Comparison of ENCODE assay signal across 17 mouse cellular contexts in genomic region chr13:89881281-89881680, GRCm38 (mm10).
DNase-seq lines count a peak whose midpoint lies in the region; ATAC-seq and TF ChIP-seq lines count a peak whose summit lies in the region.
"Had no signal": no experiment of that assay in that cellular context is flagged by ENCODE, and none has a peak within 500 bp of the region (broad histone marks: within the 10 kb centered on the region; RNA-seq: fewer than 3 reads in every experiment).

No protein-coding gene starts in this region.

- no peak overlapping the region for H3K4me3 ChIP-seq in hindbrain, embryonic 12.5 days
- H3K4me3 ChIP-seq in hindbrain, embryonic 11.5 days (ENCODE audit: low read depth, low read length): no peak overlapping the region
- no peak overlapping the region for H3K4me3 ChIP-seq in forebrain, embryonic 16.5 days (replicated peaks; ENCODE audit: low read length)
- H3K4me3 ChIP-seq in lung, adult 2 months (replicated peaks; ENCODE audit: extremely low read depth, low read depth, low read length): no peak overlapping the region
- H3K4me3 ChIP-seq: embryonic facial prominence, embryonic 13.5 days; liver, embryonic 12.5 days; neural tube, embryonic 13.5 days had no signal

- no peak for TF ChIP-seq CTCF in lung, adult 2 months (IDR thresholded peaks at IDR 0.05; ENCODE audit: insufficient read depth, low read length)

- H3K27ac ChIP-seq in hindbrain, embryonic 12.5 days: no peak overlapping the region
- no peak overlapping the region for H3K27ac ChIP-seq in hindbrain, embryonic 11.5 days (ENCODE audit: low read depth, low read length)
- H3K27ac ChIP-seq in forebrain, embryonic 16.5 days (ENCODE audit: low read length): peak overlapping the region; percentile 61
- H3K27ac ChIP-seq: embryonic facial prominence, embryonic 13.5 days; liver, embryonic 12.5 days; neural tube, embryonic 13.5 days had no signal

- 52% methylated on average over 2 of the region's 2 CpGs for WGBS in hindbrain, embryonic 12.5 days
- 62% methylated on average over 2 of the region's 2 CpGs for whole genome bisulfite sequencing in hindbrain, embryonic 11.5 days
- WGBS in forebrain, embryonic 16.5 days: 9% methylated on average over 2 of the region's 2 CpGs
- WGBS in lung, adult 2 months: 56% methylated on average over 2 of the region's 2 CpGs

- no peak for TF ChIP-seq POLR2A in lung, adult 2 months (IDR thresholded peaks at IDR 0.05; ENCODE audit: borderline replicate concordance, extremely low read depth, low read depth, low read length)

- peak; percentile 26; the same call in 1 of the 2 replicates for ATAC-seq in hindbrain, embryonic 12.5 days (ENCODE audit: low FRiP score)
- no peak for ATAC-seq in hindbrain, embryonic 11.5 days (ENCODE audit: low FRiP score)
- ATAC-seq in forebrain, embryonic 16.5 days: peak; percentile 85
- ATAC-seq: liver, embryonic 12.5 days had no signal

- no peaks in the 10 kb centered on the region for H3K4me1 ChIP-seq in hindbrain, embryonic 12.5 days
- no peaks in the 10 kb centered on the region for H3K4me1 ChIP-seq in hindbrain, embryonic 11.5 days (replicated peaks; ENCODE audit: control insufficient read depth, insufficient read depth, low read length)
- H3K4me1 ChIP-seq in forebrain, embryonic 16.5 days (replicated peaks; ENCODE audit: control insufficient read depth, insufficient read depth, low read length): peaks cover 12% of the 10 kb centered on the region
- no peaks in the 10 kb centered on the region for H3K4me1 ChIP-seq in lung, adult 2 months (ENCODE audit: control insufficient read depth, insufficient read depth, low read length)
- H3K4me1 ChIP-seq: embryonic facial prominence, embryonic 13.5 days; liver, embryonic 12.5 days had no signal

- no peaks in the 10 kb centered on the region for H3K36me3 ChIP-seq in hindbrain, embryonic 12.5 days
- no peaks in the 10 kb centered on the region for H3K36me3 ChIP-seq in hindbrain, embryonic 11.5 days (ENCODE audit: control insufficient read depth, insufficient read depth, low read length)
- no peaks in the 10 kb centered on the region for H3K36me3 ChIP-seq in forebrain, embryonic 16.5 days (ENCODE audit: control insufficient read depth, insufficient read depth)
- H3K36me3 ChIP-seq: embryonic facial prominence, embryonic 13.5 days; liver, embryonic 12.5 days; neural tube, embryonic 13.5 days had no signal

- no peaks in the 10 kb centered on the region for H3K27me3 ChIP-seq in hindbrain, embryonic 12.5 days
- H3K27me3 ChIP-seq in hindbrain, embryonic 11.5 days (ENCODE audit: control insufficient read depth, insufficient read depth, low read length): no peaks in the 10 kb centered on the region
- no peaks in the 10 kb centered on the region for H3K27me3 ChIP-seq in forebrain, embryonic 16.5 days (replicated peaks; ENCODE audit: control insufficient read depth, insufficient read depth, low read length)
- H3K27me3 ChIP-seq: embryonic facial prominence, embryonic 13.5 days; liver, embryonic 12.5 days; neural tube, embryonic 13.5 days had no signal

- H3K4me2 ChIP-seq in hindbrain, embryonic 12.5 days (replicated peaks): no peak overlapping the region
- H3K4me2 ChIP-seq in hindbrain, embryonic 11.5 days (replicated peaks; ENCODE audit: low read depth, low read length): no peak overlapping the region
- no peak overlapping the region for H3K4me2 ChIP-seq in forebrain, embryonic 16.5 days (ENCODE audit: low read length)
- H3K4me2 ChIP-seq: embryonic facial prominence, embryonic 13.5 days; liver, embryonic 12.5 days; neural tube, embryonic 13.5 days had no signal

- no peak overlapping the region for H3K9ac ChIP-seq in hindbrain, embryonic 12.5 days
- no peak overlapping the region for H3K9ac ChIP-seq in hindbrain, embryonic 11.5 days (ENCODE audit: low read depth, low read length)
- H3K9ac ChIP-seq in forebrain, embryonic 16.5 days (replicated peaks; ENCODE audit: low read depth, low read length): no peak overlapping the region
- H3K9ac ChIP-seq: embryonic facial prominence, embryonic 13.5 days; liver, embryonic 12.5 days; neural tube, embryonic 13.5 days had no signal

- H3K9me3 ChIP-seq in hindbrain, embryonic 12.5 days (replicated peaks): no peaks in the 10 kb centered on the region
- no peaks in the 10 kb centered on the region for H3K9me3 ChIP-seq in hindbrain, embryonic 11.5 days (ENCODE audit: control insufficient read depth, low read length)
- H3K9me3 ChIP-seq in forebrain, embryonic 16.5 days (ENCODE audit: control insufficient read depth, low read length): no peaks in the 10 kb centered on the region
- H3K9me3 ChIP-seq: embryonic facial prominence, embryonic 13.5 days; liver, embryonic 12.5 days; neural tube, embryonic 13.5 days had no signal

- no peak for DNase-seq in hindbrain, embryonic 11.5 days (ENCODE audit: low spot score)
- peak; percentile 5 for DNase-seq in right cerebral cortex, postnatal 25 days
- no peak for DNase-seq in right cerebral cortex, postnatal 14 days
- DNase-seq in skeletal muscle tissue, adult 2 months (ENCODE audit: low read depth, low spot score): peak; percentile 4
- DNase-seq in layer of hippocampus, postnatal 25 days (ENCODE audit: extremely low spot score in 1 of 2, low spot score in 1 of 2): no peak
- DNase-seq in lung, adult 2 months: no peak
- DNase-seq: cerebellum, adult 18-20 months; gastrocnemius, postnatal 36 days; kidney, adult 9 months; lung, postnatal 10 days; right cerebral cortex, postnatal 4 days; thymus, postnatal 14 days had no signal

Comparison
In these comparisons a context has a peak if more than half of its experiments do, and no peak if none do; other contexts are left out.
1. DNase-seq: peak in right cerebral cortex, postnatal 25 days (single experiment) and skeletal muscle tissue, adult 2 months (single experiment); none in hindbrain, embryonic 11.5 days (single experiment), right cerebral cortex, postnatal 14 days (single experiment), layer of hippocampus, postnatal 25 days (0 of 2) and lung, adult 2 months (single experiment).